Mouse (Mus musculus) hindbrain, embryonic 12.5 days (tissue): Measurements from ENCODE around the gene Bok. TPM values are rescaled to one million over a fixed set of nuclear protein-coding genes. Genes with fewer than 3 reads are reported as not detected.

Source experiments
- ATAC-seq: fragments of 200-750 bp; cut with Nextera tagmentation; 2 replicates; pipeline ENCODE4 v1.8.0; 2017; ENCODE audit warnings: moderate TSS enrichment; ENCODE audit not compliant: low FRiP score
- H3K27ac ChIP-seq: fragments of 300-500 bp; sonication (generic); 2 replicates; pipeline ENCODE4 v1.5.1; 2016; ENCODE audit warnings: mild to moderate bottlenecking
- H3K27me3 ChIP-seq: fragments of 300-500 bp; sonication (generic); 2 replicates; pipeline ENCODE4 v1.6.1; 2016; ENCODE audit warnings: mild to moderate bottlenecking
- H3K36me3 ChIP-seq: fragments of 300-500 bp; sonication (generic); 2 replicates; pipeline ENCODE4 v1.6.1; 2016; ENCODE audit warnings: mild to moderate bottlenecking
- H3K4me1 ChIP-seq: fragments of 300-500 bp; sonication (generic); 2 replicates; pipeline ENCODE4 v1.6.1; 2016
- H3K4me2 ChIP-seq: fragments of 300-500 bp; sonication (generic); replicated peaks from 2 replicates; pipeline ENCODE4 v1.6.1; 2016; ENCODE audit warnings: mild to moderate bottlenecking
- H3K4me3 ChIP-seq: fragments of 300-500 bp; sonication (generic); 2 replicates; pipeline ENCODE4 v1.5.1; 2016; ENCODE audit warnings: mild to moderate bottlenecking
- H3K9ac ChIP-seq: fragments of 300-500 bp; sonication (generic); 2 replicates; pipeline ENCODE4 v1.6.1; 2016; ENCODE audit warnings: mild to moderate bottlenecking, moderate library complexity
- H3K9me3 ChIP-seq: fragments of 300-500 bp; sonication (generic); replicated peaks from 2 replicates; pipeline ENCODE4 v1.6.1; 2016; ENCODE audit warnings: mild to moderate bottlenecking
- WGBS: fragments of 180-500 bp; shearing (Covaris S2); methylation state at CpG from one replicate; pipeline ENCODE4 v1.1.7; 2016; 5-methylcytosine and 5-hydroxymethylcytosine counted together
- polyA plus RNA-seq: library from polyadenylated mRNA; unstranded; fragments of >200 nt; fragmentation: Nextera tagmentation; extraction: Ambion mirVana; gene quantifications from 2 replicates; pipeline ENCODE4 v1.2.1, GENCODE M21; 2016

The Bok gene
- polyA plus RNA-seq, 1 experiment from 2014 or later, result 43.8 TPM

- Histone ChIP-seq H3K4me3 (no peak overlapping the region), H3K9me3 (no peaks in the 10 kb centered on the region), H3K4me1 (no peaks in the 10 kb centered on the region), H3K4me2 (no peak overlapping the region), H3K9ac (no peak overlapping the region), H3K27ac (no peak overlapping the region), H3K36me3 (peaks cover 8% of the 10 kb centered on the region), H3K27me3 (no peaks in the 10 kb centered on the region)
- WGBS, result 90% methylated on average over 5 of the region's 5 CpGs
- ATAC-seq, result no peak
Measured at GRCm38 (mm10) chr1:93725665-93726064, 40.2 kb downstream of the Bok start.

- Histone ChIP-seq H3K4me1 (no peaks in the 10 kb centered on the region), H3K27me3 (no peaks in the 10 kb centered on the region), H3K36me3 (peaks cover 8% of the 10 kb centered on the region), H3K27ac (no peak overlapping the region), H3K9ac (no peak overlapping the region), H3K9me3 (no peaks in the 10 kb centered on the region), H3K4me2 (no peak overlapping the region), H3K4me3 (no peak overlapping the region)
- WGBS, result 78% methylated on average over 3 of the region's 3 CpGs
- ATAC-seq, result no peak
Measured at GRCm38 (mm10) chr1:93726116-93726515, 40.7 kb downstream of the Bok start.

GRCm38 (mm10) chr1:93726974-93727373 lies 41.5 kb downstream of the Bok start:
- Histone ChIP-seq H3K27me3 (no peaks in the 10 kb centered on the region), H3K4me3 (no peak overlapping the region), H3K36me3 (peaks cover 8% of the 10 kb centered on the region), H3K9me3 (no peaks in the 10 kb centered on the region), H3K4me2 (no peak overlapping the region), H3K9ac (no peak overlapping the region), H3K27ac (no peak overlapping the region), H3K4me1 (peaks cover 1% of the 10 kb centered on the region)
- WGBS, result 71% methylated on average over 3 of the region's 3 CpGs
- no peak for ATAC-seq

DNA sequence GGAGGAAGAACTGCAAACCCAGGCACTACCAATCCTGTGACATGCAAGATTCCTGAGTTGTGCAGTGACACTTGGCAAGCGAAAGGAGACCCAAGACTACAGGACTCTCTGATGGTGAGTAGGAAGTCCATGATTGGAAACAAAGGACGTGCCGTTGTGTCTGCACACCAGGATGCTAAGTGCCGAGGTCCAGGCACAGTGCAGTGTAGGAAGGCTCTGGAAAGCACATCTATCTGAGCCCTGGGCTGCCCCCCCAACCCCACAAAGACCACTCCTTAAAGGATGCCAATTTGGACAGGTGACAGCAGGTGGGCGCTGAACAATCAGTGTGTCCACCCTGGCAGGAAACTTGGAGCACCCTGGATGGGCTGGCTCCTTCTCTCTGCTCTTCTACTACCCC lies 45.6 kb downstream of the Bok start:
- H3K4me2 ChIP-seq, result no peak overlapping the region
- ATAC-seq, result no peak
- H3K36me3 ChIP-seq, result no peaks in the 10 kb centered on the region
- no peak overlapping the region for H3K4me3 ChIP-seq
- no peaks in the 10 kb centered on the region for H3K9me3 ChIP-seq
- H3K27me3 ChIP-seq, result no peaks in the 10 kb centered on the region
- H3K9ac ChIP-seq, result no peak overlapping the region
- peaks cover 5% of the 10 kb centered on the region for H3K4me1 ChIP-seq
- H3K27ac ChIP-seq, result no peak overlapping the region
- WGBS, result 86% methylated on average over 5 of the region's 5 CpGs

GRCm38 (mm10) chr1:93731880-93732281 lies 46.4 kb downstream of the Bok start:
- WGBS, result 21% methylated on average over 3 of the region's 3 CpGs
- Histone ChIP-seq H3K9ac (no peak overlapping the region), H3K27me3 (no peaks in the 10 kb centered on the region), H3K36me3 (no peaks in the 10 kb centered on the region), H3K4me2 (no peak overlapping the region), H3K4me3 (no peak overlapping the region), H3K4me1 (peaks cover 5% of the 10 kb centered on the region), H3K9me3 (no peaks in the 10 kb centered on the region), H3K27ac (no peak overlapping the region)
- no peak for ATAC-seq

- ATAC-seq, result no peak
- Histone ChIP-seq H3K9ac (no peak overlapping the region), H3K4me1 (peaks cover 5% of the 10 kb centered on the region), H3K27ac (no peak overlapping the region), H3K27me3 (no peaks in the 10 kb centered on the region), H3K9me3 (no peaks in the 10 kb centered on the region), H3K4me2 (no peak overlapping the region), H3K4me3 (no peak overlapping the region), H3K36me3 (no peaks in the 10 kb centered on the region)
- WGBS, result 88% methylated on average over 3 of the region's 3 CpGs
Measured at GRCm38 (mm10) chr1:93735859-93736258, 50.4 kb downstream of the Bok start.

GRCm38 (mm10) chr1:93737711-93738110 lies 52.3 kb downstream of the Bok start:
- 97% methylated on average over 5 of the region's 5 CpGs for WGBS
- Histone ChIP-seq H3K9me3 (no peaks in the 10 kb centered on the region), H3K4me3 (no peak overlapping the region), H3K9ac (no peak overlapping the region), H3K36me3 (no peaks in the 10 kb centered on the region), H3K27ac (no peak overlapping the region), H3K27me3 (no peaks in the 10 kb centered on the region), H3K4me2 (no peak overlapping the region), H3K4me1 (no peaks in the 10 kb centered on the region)
- no peak for ATAC-seq

GRCm38 (mm10) chr1:93740671-93741070 lies 55.2 kb downstream of the Bok start:
- Histone ChIP-seq H3K4me2 (no peak overlapping the region), H3K27ac (no peak overlapping the region), H3K9me3 (no peaks in the 10 kb centered on the region), H3K4me3 (no peak overlapping the region), H3K9ac (no peak overlapping the region), H3K27me3 (no peaks in the 10 kb centered on the region), H3K36me3 (0 out of 2 replicates have a peak, but pooled peaks cover 4% of the 10 kb centered on the region), H3K4me1 (no peaks in the 10 kb centered on the region)
- no peak for ATAC-seq
- 93% methylated on average over 2 of the region's 2 CpGs for WGBS

GRCm38 (mm10) chr1:93741987-93742386 lies 56.5 kb downstream of the Bok start:
- ATAC-seq, result no peak
- Histone ChIP-seq H3K4me1 (no peaks in the 10 kb centered on the region), H3K4me3 (no peak overlapping the region), H3K27ac (no peak overlapping the region), H3K36me3 (0 out of 2 replicates have a peak, but pooled peaks cover 4% of the 10 kb centered on the region), H3K9ac (no peak overlapping the region), H3K27me3 (no peaks in the 10 kb centered on the region), H3K4me2 (no peak overlapping the region), H3K9me3 (no peaks in the 10 kb centered on the region)
- 93% methylated on average over 4 of the region's 4 CpGs for WGBS

DNA sequence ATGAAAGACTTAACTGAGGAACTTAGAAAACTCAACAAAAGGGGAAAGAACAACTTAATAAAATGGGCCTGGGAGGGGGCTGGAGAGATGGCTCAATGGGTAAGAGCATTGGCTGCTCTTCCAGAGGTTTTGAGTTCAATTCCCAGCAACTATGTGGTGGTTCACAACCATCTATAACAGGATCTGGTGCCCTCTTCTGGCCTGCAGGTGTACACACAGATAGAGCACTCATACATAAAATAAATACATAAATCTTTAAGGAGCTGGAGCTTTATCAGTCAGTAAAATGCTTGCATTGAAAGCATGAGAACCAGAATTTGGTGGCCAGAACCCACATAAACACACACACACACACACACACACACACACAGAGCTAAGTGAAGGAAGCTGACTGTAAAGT lies 57.5 kb downstream of the Bok start:
- no peak overlapping the region for H3K4me3 ChIP-seq
- H3K36me3 ChIP-seq, result 0 out of 2 replicates have a peak, but pooled peaks cover 4% of the 10 kb centered on the region
- no peaks in the 10 kb centered on the region for H3K4me1 ChIP-seq
- no peaks in the 10 kb centered on the region for H3K9me3 ChIP-seq
- H3K27ac ChIP-seq, result no peak overlapping the region
- no peak overlapping the region for H3K4me2 ChIP-seq
- ATAC-seq, result no peak
- no peak overlapping the region for H3K9ac ChIP-seq
- H3K27me3 ChIP-seq, result no peaks in the 10 kb centered on the region

Other genes starting within 250 kb of the Bok start
- gene Hdlbp, start 206.8 kb upstream of the Bok start, polyA plus RNA-seq, result 111 and 123 TPM in 2 replicates
- gene Farp2, start 173.6 kb upstream of the Bok start, polyA plus RNA-seq, result 6.1 and 6.6 TPM in 2 replicates
- 249 and 254 TPM in 2 replicates for gene Stk25, start 27.0 kb upstream of the Bok start, polyA plus RNA-seq
- gene Atg4b, start 65.8 kb downstream of the Bok start, polyA plus RNA-seq, result 106 and 110 TPM in 2 replicates
- 39.5 and 39.9 TPM in 2 replicates for gene Thap4, start 69.2 kb downstream of the Bok start, polyA plus RNA-seq
- 193 and 194 TPM in 2 replicates for gene Dtymk, start 116.3 kb downstream of the Bok start, polyA plus RNA-seq
- 15.0 and 15.8 TPM in 2 replicates for gene Ing5, start 118.3 kb downstream of the Bok start, polyA plus RNA-seq
- 16.8 and 17.0 TPM in 2 replicates for gene D2hgdh, start 139.2 kb downstream of the Bok start, polyA plus RNA-seq
- not detected in 2 replicates for gene Gal3st2, start 175.6 kb downstream of the Bok start, polyA plus RNA-seq
- 0.08 TPM in 1 of 2 replicates, not detected in the other for gene Gal3st2b, start 232.7 kb downstream of the Bok start, polyA plus RNA-seq